Mouse (Mus musculus) midbrain, embryonic 11.5 days (tissue): ENCODE results near the gene Slc22a7. TPM values are rescaled to one million over a fixed set of nuclear protein-coding genes. Genes with fewer than 3 reads are reported as not detected.
A peak's percentile ranks its signal among the peaks of the same experiment; 100 is the strongest.

ENCODE experiments used
- ATAC-seq: fragments of 200-750 bp; cut with Nextera tagmentation; 2 replicates; pipeline ENCODE4 v1.8.0; 2017; ENCODE audit warnings: moderate TSS enrichment, moderate library complexity; ENCODE audit not compliant: low FRiP score
- DNase-seq: peaks from one replicate; pipeline ENCODE4 v3.0.0; 2015; ENCODE audit warnings: low spot score; ENCODE audit errors: missing footprints
- H3K27ac ChIP-seq: fragments of 300-500 bp; sonication (generic); 2 replicates; pipeline ENCODE4 v1.5.1; 2014; ENCODE audit warnings: low read depth, low read length
- H3K27me3 ChIP-seq: fragments of 300-500 bp; sonication (generic); 2 replicates; pipeline ENCODE4 v1.6.1; 2014; ENCODE audit warnings: mild to moderate bottlenecking, low read length, moderate library complexity, mixed read lengths; ENCODE audit not compliant: control insufficient read depth, insufficient read depth
- H3K36me3 ChIP-seq: fragments of 300-500 bp; sonication (generic); 2 replicates; pipeline ENCODE4 v1.6.1; 2014; ENCODE audit warnings: mild to moderate bottlenecking, low read length, moderate library complexity, mixed read lengths; ENCODE audit not compliant: control insufficient read depth, insufficient read depth
- H3K4me1 ChIP-seq: fragments of 300-500 bp; sonication (generic); 2 replicates; pipeline ENCODE4 v1.6.1; 2014; ENCODE audit warnings: low read length; ENCODE audit not compliant: control insufficient read depth, insufficient read depth
- H3K4me2 ChIP-seq: fragments of 300-500 bp; sonication (generic); 2 replicates; pipeline ENCODE4 v1.6.1; 2014; ENCODE audit warnings: mild to moderate bottlenecking, moderate library complexity
- H3K4me3 ChIP-seq: fragments of 300-500 bp; sonication (generic); 2 replicates; pipeline ENCODE4 v1.5.1; 2014; ENCODE audit warnings: low read depth, low read length
- H3K9ac ChIP-seq: fragments of 300-500 bp; sonication (generic); 2 replicates; pipeline ENCODE4 v1.6.1; 2014; ENCODE audit warnings: low read length
- H3K9me3 ChIP-seq: fragments of 300-500 bp; sonication (generic); 2 replicates; pipeline ENCODE4 v1.6.1; 2016; ENCODE audit warnings: low read length; ENCODE audit not compliant: control insufficient read depth
- WGBS: fragments of 180-500 bp; shearing (Covaris S2); extraction: QIAGEN DNeasy Blood & Tissue Kit; methylation state at CpG from one replicate; pipeline ENCODE4 v1.1.7; 2014; 5-methylcytosine and 5-hydroxymethylcytosine counted together
- polyA plus RNA-seq: library from polyadenylated mRNA; unstranded; fragments of >200 nt; fragmentation: Nextera tagmentation; extraction: Ambion mirVana; gene quantifications from 2 replicates; pipeline ENCODE4 v1.2.1, GENCODE M21; 2014

Gene Slc22a7
- polyA plus RNA-seq, 1 experiment from 2014 or later: not detected

- no peak for DNase-seq
- no peak overlapping the region for H3K27ac ChIP-seq
- H3K4me1 ChIP-seq: peaks cover 3% of the 10 kb centered on the region; the same call in 1 of the 2 replicates
- no peak overlapping the region for H3K4me2 ChIP-seq
- H3K9ac ChIP-seq: no peak overlapping the region
- H3K36me3 ChIP-seq: no peaks in the 10 kb centered on the region; the same call in 1 of the 2 replicates
- peaks cover 18% of the 10 kb centered on the region for H3K27me3 ChIP-seq
- no peak for ATAC-seq
- 79% methylated on average over 5 of the region's 5 CpGs for WGBS
- no peaks in the 10 kb centered on the region for H3K9me3 ChIP-seq
- H3K4me3 ChIP-seq: no peak overlapping the region
These were observed 24.0 kb upstream of the Slc22a7 start for GRCm38 (mm10) chr17:46462226-46462625.

DNA sequence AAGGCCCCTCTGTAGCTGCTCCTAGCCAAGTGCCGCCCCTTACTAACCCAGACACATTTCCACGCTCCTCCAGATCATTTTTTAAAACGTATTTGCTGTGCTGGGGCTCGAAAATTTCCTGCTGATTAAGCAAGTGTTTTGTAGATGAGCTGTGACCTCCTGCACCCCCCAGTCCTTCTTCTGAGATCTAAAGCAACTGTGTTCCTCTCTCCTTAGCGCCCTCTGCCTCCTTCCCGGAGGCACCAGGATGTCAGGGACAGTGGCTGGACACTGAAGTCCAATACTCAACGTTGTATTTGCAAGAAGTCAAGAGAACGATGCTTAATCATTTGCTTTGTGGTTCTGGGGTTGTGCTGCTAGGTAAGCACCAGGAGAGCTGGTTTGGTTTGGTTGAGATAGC, 23.1 kb upstream of the Slc22a7 start:
- Histone ChIP-seq H3K27me3 (peaks cover 18% of the 10 kb centered on the region), H3K9ac (no peak overlapping the region), H3K27ac (no peak overlapping the region), H3K36me3 (no peaks in the 10 kb centered on the region; the same call in 1 of the 2 replicates), H3K4me1 (peaks cover 3% of the 10 kb centered on the region; the same call in 1 of the 2 replicates), H3K4me3 (no peak overlapping the region), H3K4me2 (peak overlapping the region; percentile 30; the same call in 1 of the 2 replicates), H3K9me3 (no peaks in the 10 kb centered on the region)
- WGBS: 9% methylated on average over 8 of the region's 8 CpGs
- DNase-seq: no peak
- ATAC-seq: no peak

GRCm38 (mm10) chr17:46460673-46461072, 22.4 kb upstream of the Slc22a7 start:
- no peak for ATAC-seq
- H3K36me3 ChIP-seq: no peaks in the 10 kb centered on the region; the same call in 1 of the 2 replicates
- H3K9ac ChIP-seq: no peak overlapping the region
- H3K9me3 ChIP-seq: no peaks in the 10 kb centered on the region
- DNase-seq: no peak
- peaks cover 20% of the 10 kb centered on the region for H3K27me3 ChIP-seq
- peaks cover 8% of the 10 kb centered on the region for H3K4me1 ChIP-seq
- H3K4me3 ChIP-seq: no peak overlapping the region
- H3K4me2 ChIP-seq: peak overlapping the region; percentile 30
- H3K27ac ChIP-seq: no peak overlapping the region
- 2% methylated on average over 32 of the region's 32 CpGs for WGBS

DNA sequence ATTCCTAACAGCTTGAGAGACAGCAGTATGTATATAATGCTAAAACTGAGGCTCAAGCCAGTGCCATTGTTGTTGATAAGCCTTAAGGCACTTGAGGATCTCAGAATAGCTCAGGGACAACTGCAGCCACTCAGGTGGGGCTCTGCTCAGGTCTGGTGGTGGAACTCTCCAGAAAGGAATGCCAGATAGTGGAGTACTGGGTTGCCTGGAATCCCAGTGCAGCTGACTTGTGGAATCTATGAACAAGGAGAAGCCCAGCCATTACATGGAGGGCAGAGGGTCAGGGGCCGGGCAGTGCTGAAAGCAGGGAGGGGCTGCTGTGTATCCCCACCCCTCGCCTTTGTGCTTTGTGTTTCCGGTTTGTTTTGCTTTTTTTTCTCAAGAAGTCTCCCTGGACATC, 20.2 kb upstream of the Slc22a7 start:
- peaks cover 31% of the 10 kb centered on the region for H3K4me1 ChIP-seq
- DNase-seq (no peak), ATAC-seq (no peak)
- H3K27ac ChIP-seq: no peak overlapping the region
- no peak overlapping the region for H3K4me3 ChIP-seq
- no peak overlapping the region for H3K4me2 ChIP-seq
- H3K27me3 ChIP-seq: peaks cover 20% of the 10 kb centered on the region
- 44% methylated on average over 3 of the region's 3 CpGs for WGBS
- no peaks in the 10 kb centered on the region; the same call in 1 of the 2 replicates for H3K36me3 ChIP-seq
- no peaks in the 10 kb centered on the region for H3K9me3 ChIP-seq
- no peak overlapping the region for H3K9ac ChIP-seq

DNA sequence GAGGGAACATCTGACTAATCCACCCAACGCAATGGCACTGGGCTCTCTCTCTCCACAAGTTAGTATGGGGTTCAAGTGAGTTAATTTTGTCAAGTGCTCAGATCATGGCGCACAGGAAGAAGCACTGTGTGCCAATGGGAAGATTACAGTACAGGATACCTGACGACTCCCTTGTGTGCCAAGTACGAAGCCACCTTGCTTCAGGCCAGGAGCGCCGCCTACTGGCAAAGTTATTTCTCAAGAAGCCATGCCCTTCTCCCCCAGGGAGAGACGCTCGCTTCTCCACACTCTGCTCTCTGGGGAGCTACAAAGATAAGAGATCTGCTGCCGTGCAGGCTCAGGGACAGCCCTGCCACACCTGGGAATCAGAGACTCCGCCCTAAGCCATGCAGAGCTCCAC, 19.5 kb upstream of the Slc22a7 start:
- peaks cover 37% of the 10 kb centered on the region for H3K4me1 ChIP-seq

GRCm38 (mm10) chr17:46455110-46455691, 16.9 kb upstream of the Slc22a7 start:
- Histone ChIP-seq H3K9ac (peak overlapping the region; percentile 53), H3K4me3 (peak overlapping the region; percentile 27), H3K9me3 (no peaks in the 10 kb centered on the region), H3K36me3 (no peaks in the 10 kb centered on the region; the same call in 1 of the 2 replicates), H3K27ac (no peak overlapping the region; the same call in 1 of the 2 replicates), H3K4me2 (peak overlapping the region; percentile 75), H3K27me3 (peaks cover 11% of the 10 kb centered on the region), H3K4me1 (peaks cover 35% of the 10 kb centered on the region)
- WGBS: under 1% methylated on average over 33 of the region's 33 CpGs
- DNase-seq: peak; percentile 95
- peak; percentile 71 for ATAC-seq

More for the DNA sequence above, 19.5 kb upstream of the Slc22a7 start:
- Histone ChIP-seq H3K27me3 (peaks cover 20% of the 10 kb centered on the region), H3K4me3 (no peak overlapping the region), H3K9me3 (no peaks in the 10 kb centered on the region), H3K9ac (no peak overlapping the region), H3K36me3 (no peaks in the 10 kb centered on the region; the same call in 1 of the 2 replicates), H3K27ac (no peak overlapping the region), H3K4me2 (no peak overlapping the region)
- DNase-seq (no peak), ATAC-seq (no peak)
- 13% methylated on average over 10 of the region's 10 CpGs for WGBS

DNA sequence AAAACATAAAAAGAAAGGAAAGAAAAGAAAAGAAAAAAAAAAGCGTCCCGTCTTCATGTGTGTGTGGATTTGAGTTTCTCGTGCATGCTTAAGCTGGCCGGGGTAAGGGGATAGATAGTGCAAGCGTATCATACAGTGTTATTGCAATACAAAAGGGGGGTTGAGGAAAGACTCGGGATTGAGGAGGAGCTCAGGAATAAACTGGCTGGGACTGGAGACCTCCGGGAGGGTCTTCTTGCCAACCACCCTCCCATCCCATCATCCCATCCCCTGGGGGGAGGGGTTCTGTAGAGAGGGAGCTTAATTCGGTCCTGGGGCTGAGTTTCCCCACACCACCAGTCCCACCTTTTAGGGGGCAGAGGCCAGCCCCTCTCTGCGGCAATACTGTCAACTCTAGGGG, 16.3 kb upstream of the Slc22a7 start:
- peak overlapping the region; percentile 27 for H3K4me3 ChIP-seq
- H3K36me3 ChIP-seq: no peaks in the 10 kb centered on the region
- peaks cover 7% of the 10 kb centered on the region for H3K27me3 ChIP-seq
- H3K9me3 ChIP-seq: no peaks in the 10 kb centered on the region
- DNase-seq (peak; percentile 91), ATAC-seq (peak; percentile 22; the same call in 1 of the 2 replicates)
- peaks cover 35% of the 10 kb centered on the region for H3K4me1 ChIP-seq
- peak overlapping the region; percentile 53 for H3K9ac ChIP-seq
- H3K4me2 ChIP-seq: peak overlapping the region; percentile 75
- H3K27ac ChIP-seq: no peak overlapping the region; the same call in 1 of the 2 replicates
- WGBS: 2% methylated on average over 9 of the region's 9 CpGs

- peak overlapping the region; percentile 44 for H3K27ac ChIP-seq
- ATAC-seq (peak; percentile 60), DNase-seq (peak; percentile 91)
- peaks cover 35% of the 10 kb centered on the region for H3K4me1 ChIP-seq
- H3K4me2 ChIP-seq: peak overlapping the region; percentile 75
- H3K36me3 ChIP-seq: no peaks in the 10 kb centered on the region
- WGBS: 2% methylated on average over 24 of the region's 26 CpGs
- H3K4me3 ChIP-seq: peak overlapping the region; percentile 27
- H3K27me3 ChIP-seq: peaks cover 7% of the 10 kb centered on the region
- no peaks in the 10 kb centered on the region for H3K9me3 ChIP-seq
- H3K9ac ChIP-seq: peak overlapping the region; percentile 48; the same call in 1 of the 2 replicates
These were observed 15.7 kb upstream of the Slc22a7 start for GRCm38 (mm10) chr17:46453970-46454411.

DNA sequence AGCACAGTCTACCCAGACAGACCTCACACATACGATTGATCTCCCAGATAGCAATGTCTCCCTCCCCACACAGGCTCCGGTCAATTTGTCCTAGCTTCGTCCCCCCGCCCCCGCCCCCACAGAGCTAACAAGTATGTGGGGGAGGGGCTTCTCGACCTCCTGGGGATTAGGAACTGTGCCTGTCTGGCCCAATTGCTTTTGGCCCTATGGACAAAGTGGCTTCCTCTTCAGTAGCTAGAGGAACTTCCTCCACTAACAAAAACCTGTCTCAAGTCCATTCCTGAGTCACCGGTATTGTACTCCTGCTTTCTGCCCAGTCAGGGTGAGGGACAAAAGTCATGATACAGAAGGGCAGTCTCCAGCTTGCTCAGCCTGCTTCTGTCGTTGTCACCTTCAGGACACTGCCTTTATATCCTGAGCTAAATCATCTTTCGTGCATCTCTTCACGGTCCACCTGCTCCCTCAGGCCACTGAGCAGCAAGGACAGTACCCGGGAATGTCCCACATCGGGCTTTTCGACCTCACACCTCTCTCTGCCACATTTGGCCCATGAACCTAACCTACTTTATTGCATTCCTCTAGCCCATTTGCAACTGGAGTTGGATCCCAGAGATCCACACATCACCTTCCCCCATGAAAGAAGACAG, 15.2 kb upstream of the Slc22a7 start:
- 0 out of 2 replicates have a peak, but pooled peaks have one; percentile 1 for ATAC-seq
- peak overlapping the region; percentile 75 for H3K4me2 ChIP-seq
- no peak for DNase-seq

More for the DNA sequence above, 15.2 kb upstream of the Slc22a7 start:
- Histone ChIP-seq H3K27me3 (peaks cover 7% of the 10 kb centered on the region), H3K4me3 (no peak overlapping the region), H3K9me3 (no peaks in the 10 kb centered on the region), H3K9ac (peak overlapping the region; percentile 48; the same call in 1 of the 2 replicates), H3K36me3 (no peaks in the 10 kb centered on the region), H3K27ac (peak overlapping the region; percentile 44), H3K4me1 (peaks cover 35% of the 10 kb centered on the region)
- WGBS: 5% methylated on average over 13 of the region's 13 CpGs
